Mouse (Mus musculus) C2C12 (cell line): ENCODE measurements around the gene Nop14.

Source experiments
- CEBPB ChIP-seq: IDR thresholded peaks from one replicate; pipeline ENCODE4 v1.6.1; 2011; ENCODE audit warnings: low read depth, mild to moderate bottlenecking, control low read depth, moderate library complexity
- CTCF ChIP-seq: IDR thresholded peaks from one replicate; pipeline ENCODE4 v1.5.1; 2011; ENCODE audit not compliant: control insufficient read depth, insufficient read depth, insufficient read length
- FOSL1 ChIP-seq: IDR thresholded peaks from one replicate; pipeline ENCODE4 v1.8.0; 2011; ENCODE audit warnings: mild to moderate bottlenecking, low read length; ENCODE audit not compliant: poor library complexity, insufficient read depth, severe bottlenecking
- MAX ChIP-seq: IDR thresholded peaks from one replicate; pipeline ENCODE4 v1.6.1; 2011; ENCODE audit warnings: mild to moderate bottlenecking, control low read depth
- MYOD1 ChIP-seq: IDR thresholded peaks from one replicate; pipeline ENCODE4 v1.6.1; 2011; ENCODE audit warnings: low read depth; ENCODE audit not compliant: control insufficient read depth, insufficient read length
- MYOG ChIP-seq: IDR thresholded peaks from one replicate; pipeline ENCODE4 v1.6.1; 2011; ENCODE audit not compliant: control insufficient read depth, insufficient read length; ENCODE audit errors: extremely low read depth
- USF1 ChIP-seq: IDR thresholded peaks from one replicate; pipeline ENCODE4 v1.6.1; 2011; ENCODE audit warnings: low read depth, mild to moderate bottlenecking, control low read depth, moderate library complexity

DNA sequence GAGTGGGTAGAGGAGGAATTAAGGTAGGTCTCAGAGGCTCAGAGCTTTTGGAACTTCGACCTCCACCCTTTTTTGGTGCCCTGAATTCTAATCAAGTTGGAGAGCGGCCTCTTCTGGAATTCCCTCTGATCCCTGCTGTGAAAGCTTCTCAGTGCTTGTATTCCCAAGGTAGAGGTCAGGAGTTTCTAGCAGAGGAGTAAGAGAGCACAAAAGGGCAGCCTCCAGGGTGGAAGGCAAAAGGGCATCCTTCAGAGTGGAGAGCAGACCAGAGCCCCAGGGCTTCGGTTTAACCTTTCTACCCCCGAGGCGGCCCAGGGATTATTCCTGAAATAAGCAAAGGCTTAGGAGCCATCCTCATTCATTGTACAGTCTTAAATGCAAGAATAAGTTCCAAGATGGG lies 69.9 kb downstream of the Nop14 start:
- no peak for TF ChIP-seq CTCF
- no peak for TF ChIP-seq MYOG
- no peak for TF ChIP-seq MYOD1
- no peak for TF ChIP-seq USF1
- TF ChIP-seq MAX = no peak
- TF ChIP-seq CEBPB = no peak
- no peak for TF ChIP-seq FOSL1
